Mouse (Mus musculus) ZHBTc4 (cell line): ENCODE measurements around the gene Ctr9.

Experiments used
- DNase-seq: peaks from one replicate; pipeline ENCODE4 v3.0.0-alpha.2; 2011; ENCODE audit warnings: low read depth, low spot score

The Ctr9 gene

DNA sequence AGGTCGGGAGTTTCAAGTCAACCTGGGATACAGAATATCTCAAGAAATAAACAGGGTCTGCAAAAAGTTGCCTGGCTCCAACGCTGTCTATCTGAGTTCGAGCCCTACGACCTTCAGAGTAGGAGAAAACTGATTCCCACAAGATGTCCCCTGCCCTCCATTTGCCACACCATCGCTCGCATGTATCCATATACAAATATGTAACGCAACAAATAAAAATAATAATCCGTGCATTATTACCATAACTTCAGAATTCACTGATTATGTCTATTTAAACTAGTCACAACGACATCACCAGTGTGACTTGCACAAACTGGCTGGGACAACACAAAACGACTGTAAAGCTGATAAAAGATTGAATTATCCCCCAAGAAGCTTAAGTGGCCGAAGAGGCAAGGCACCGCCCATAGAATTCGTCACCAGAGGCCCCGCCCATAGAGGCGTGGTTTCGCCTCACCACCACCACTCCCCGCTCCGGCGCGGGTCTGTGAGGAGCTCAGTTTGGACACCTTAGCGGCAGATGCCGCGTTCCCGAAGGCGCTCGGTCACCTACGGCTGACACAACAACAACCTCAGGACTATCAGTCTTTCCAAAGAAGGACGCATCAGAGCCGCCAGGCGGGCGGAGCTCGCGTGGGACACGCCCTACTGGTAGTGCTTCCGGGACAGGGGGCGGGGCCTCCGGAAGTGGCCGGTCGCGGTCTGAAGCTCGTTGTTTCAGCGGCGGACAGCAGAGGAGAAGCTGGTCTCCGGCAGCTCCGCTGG is at the start of gene Ctr9:
Ctr9 (plus strand) TSS at position 671 of the 765 bp plus-strand sequence.
- peak; percentile 94 for DNase-seq

DNA sequence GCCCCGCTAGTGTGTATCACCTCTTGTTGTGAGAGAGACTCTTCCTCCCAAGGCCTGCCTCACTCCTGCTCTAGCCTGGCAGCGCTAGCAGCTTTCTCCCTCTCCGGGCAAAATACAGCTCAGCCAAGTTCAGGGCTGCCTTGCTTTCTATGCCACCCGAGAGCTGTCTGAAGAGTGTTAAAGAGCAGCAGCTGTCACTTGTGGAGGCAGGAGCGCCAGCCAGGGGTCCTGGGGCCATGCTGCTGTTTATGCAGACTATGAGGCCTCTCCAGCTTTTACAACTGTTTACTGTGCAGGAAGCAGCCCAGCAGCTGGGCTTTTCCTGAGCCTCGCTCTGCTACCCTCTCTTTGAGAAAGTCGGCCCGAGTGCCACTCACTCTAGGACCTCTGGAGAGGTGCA is 47.7 kb upstream of the Ctr9 start:
- no peak for DNase-seq

DNA sequence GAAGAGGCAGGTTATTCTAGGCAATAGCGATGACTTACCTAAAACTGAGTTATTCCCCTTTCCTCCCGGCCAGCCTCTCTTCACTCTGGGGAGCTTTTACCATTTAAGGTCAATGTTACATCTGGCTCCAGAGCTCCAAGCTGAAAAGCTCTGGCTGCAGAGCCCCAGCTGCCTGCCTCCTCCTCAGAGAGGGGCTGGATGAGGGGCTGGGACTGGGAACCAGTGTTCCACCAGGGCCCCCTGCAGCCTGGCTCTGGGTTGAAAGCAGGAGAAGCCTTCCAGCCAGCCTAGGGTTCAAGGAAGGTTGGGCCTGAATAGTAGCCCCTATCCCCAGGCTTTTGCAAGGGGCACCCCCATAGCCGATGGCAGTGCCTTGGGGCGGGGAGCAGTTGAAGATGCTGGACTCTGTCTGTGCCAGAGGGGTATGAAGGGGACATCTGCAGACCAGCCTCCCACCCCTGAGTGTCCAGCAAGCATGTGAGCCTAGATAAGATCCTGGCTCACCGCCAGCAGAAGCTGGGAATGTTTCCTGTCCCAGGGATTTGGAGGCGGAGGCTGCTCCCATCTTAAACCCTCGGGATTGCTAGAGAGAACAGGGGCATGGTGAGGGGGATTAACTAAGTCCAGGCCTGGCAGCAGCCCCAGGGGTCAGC is 46.6 kb upstream of the Ctr9 start, which contains the start of gene Mrvi1:
Mrvi1 (minus strand) TSS at position 409 of the 653 bp plus-strand sequence.
- DNase-seq = no peak

DNA sequence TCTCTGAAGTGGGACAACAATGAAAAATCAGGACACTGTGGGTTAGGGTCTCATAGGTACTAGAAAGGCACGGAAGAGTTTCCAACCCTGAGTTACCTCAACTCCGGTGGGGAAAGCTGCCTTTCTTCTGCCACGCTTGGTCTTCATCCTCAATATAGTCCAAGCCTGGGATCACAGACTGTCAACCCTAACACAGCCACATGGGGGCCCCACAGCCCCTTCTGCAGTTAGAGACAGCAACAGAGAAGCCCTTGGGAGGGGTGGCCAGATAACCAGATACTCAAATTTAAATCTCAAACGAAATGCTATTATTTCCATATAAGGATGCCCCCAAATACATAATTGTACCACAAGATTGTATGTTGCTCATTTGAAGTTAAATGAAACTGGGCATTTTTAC is 46.0 kb upstream of the Ctr9 start:
- DNase-seq = peak; percentile 42

DNA sequence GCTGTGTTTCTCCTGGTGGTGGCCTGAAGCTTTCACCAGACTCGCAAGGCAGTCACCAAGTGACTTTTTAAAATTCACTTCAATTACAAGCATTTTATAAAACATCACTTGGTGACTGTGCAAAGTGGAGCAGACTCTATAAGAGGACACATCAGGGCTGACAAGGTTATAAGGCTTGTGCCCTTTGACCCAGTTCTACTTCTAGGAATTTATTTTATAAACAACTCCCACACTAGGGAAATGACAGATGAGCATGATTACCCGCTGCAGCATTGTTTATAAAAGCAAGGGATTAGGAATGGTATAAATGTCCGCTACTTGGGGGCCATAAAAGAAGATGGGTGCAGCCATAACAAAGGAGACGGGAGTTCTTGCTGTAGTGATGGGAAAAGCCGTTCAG is 45.1 kb upstream of the Ctr9 start:
- no peak for DNase-seq

DNA sequence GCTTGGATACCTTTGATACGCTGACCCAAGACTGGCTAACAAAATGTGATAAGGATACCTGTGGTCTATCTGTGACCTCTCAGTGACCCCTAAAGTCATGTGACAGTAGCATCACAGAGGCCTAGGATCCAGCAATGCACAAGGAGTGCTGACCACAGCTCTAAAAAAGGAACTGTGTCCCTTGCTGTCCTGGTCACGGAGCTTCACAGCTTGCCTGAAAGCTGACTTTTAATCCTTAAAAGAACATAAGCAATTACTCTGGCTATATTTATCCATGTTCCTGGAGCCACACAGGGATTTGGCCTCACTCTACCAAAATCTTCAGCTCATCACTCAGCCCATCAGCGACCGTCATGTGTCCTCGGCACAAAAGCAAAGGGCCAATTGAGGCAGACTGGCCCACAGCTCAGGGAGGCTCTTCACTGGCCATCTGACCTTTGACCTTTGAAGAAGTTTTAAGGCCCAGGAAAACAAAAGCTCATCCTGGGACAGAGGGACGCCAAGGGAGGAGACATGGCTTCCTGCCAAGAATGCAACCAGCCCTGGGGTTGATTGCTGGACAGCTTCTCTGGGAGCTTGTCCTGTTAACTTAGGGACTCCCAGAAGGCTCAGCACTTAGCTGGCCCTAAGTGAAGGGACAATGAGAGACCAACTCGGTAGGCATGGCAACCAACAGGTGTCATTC is 43.0 kb upstream of the Ctr9 start:
- DNase-seq = no peak

DNA sequence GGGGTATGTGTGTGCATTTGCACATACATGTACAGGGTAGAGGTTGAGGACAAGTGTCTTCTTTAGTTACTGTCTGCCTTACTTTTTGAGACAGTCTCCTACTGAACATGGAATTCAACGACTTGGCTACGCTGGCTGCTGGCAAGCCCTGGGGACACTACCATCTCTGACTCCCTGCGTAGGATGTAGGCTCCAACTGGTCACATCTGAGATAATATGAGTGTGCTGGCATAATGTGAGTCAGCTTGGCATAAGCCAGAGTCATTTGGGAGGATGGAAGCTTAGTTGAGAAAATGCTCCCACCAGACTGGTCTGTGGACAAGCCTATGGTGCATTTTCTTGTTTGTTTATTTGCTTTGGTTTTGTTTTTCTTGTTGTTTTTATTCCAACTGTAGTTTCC is 40.7 kb upstream of the Ctr9 start:
- DNase-seq = no peak

DNA sequence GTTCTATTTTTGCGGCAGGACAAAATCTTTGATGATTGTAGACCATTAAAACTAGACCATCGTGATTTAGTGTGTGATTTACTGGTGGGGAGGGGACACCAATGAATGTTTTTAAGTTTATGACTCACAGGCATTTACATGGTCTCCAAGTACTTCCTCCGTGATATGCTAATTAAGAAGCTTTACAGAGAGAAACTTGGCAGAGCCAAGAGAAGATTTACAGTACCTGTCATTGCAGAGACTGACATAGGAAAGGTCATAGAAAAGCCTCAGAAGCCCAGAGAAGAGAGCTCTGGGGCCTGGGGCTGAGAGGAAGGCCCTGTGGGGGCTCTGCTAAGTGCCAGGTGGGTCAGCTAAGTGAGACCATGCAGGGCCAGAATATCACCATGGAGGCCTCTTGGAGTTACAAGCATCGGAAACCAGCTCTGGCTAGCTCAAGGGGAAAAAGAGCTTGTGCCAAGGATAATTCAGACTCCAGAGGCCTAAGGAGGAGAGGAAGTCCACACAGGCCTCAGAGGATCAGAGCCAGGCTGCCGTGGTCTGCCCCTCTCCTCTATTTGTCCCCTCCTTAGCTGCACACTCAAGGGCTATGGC is 39.4 kb upstream of the Ctr9 start:
- no peak for DNase-seq

DNA sequence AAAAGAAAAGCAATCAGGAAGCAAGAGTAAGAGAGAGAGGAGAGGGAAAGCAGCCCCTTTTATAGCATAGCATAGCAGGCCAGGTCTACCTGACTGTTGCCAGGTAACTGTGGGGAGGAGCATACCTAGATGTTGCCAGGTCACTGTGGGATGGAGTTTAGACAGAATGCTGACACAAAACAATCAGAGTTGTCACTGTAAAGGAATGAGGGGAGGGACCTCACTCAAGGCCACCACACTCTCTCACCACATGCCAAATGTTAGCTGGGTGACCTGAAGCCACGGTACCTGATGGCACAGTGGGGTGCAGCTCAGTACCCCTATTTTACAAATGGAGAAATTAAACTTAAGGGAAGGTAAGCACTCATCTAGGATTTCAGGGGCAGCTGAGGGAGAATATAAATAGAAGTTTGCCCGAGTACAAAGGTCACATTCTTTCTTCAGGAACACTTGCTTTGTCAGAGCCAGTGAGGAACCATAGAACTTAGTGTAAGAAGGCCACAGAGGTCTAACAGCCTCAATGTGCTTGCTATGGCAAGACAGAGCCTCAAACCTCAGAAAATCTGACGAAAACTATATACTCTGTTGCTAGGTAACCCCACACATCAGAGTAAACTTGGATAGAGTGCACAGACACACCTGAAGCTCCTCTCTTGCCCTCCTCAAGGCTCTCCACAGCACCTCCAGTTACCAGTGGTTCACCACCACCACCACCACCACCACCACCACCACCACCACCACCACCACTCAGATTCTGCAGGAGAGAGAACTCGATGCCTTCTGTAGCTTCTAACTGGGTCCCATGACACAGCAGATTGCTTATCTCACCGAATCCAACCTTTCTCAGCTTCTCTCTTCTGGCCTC is 38.2 kb upstream of the Ctr9 start:
- DNase-seq = no peak

DNA sequence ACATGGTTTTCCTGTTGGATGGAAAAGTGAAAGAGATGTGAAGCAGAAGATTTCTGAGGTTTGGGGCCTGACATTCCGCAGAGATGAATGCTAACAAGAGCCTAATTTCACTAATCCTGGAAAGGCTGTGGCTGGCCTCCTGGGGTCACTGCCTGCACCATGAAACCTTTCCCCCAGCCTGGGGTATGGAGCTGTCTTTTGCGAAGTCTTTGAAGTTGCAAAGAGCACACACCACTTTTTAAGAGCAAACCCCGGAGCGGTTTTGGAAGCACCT is 37.6 kb upstream of the Ctr9 start:
- DNase-seq = no peak

DNA sequence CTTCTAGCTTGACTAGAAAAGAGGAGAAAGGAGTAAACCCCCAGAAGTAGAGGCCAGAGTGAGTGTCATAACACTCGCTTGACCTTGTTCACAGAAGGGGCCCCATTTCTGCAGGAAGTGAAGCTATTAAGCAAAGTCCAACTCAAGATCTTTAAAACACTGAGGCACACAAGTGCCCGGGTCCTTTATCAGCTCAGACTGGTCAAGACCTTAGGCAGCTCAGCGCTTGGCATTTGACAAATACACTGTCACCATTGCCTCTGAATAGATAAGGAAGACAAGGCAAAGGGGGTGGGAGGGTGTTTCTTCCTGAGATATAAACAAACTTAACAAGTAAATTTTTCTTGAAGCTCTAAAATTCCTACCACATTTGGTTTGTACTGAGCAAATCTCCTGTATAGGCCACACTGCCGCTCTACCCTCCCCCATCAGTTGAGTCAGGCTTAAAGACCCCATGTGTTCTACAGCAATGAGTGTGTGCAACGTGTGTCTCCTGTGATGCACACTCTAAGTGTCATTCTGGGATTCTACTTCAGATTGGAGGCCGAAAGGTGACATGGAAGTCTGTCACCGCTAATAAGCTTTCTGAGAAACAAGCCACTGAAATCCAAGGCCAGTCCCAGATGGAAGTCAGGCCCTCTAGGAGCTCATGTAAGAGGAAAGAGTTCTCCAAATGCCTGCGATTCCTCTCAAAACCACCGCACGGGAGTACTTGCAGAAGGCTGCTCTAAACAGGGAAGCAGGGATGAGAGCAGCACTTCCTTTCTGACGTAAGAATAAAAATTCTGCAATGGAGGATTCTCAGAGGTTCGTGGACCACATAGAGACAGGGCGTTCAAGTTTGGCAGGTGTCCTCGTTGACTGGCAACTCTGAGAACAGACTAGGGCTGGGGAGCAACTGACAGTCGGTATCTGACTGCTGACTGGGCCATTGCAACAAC is 29.6 kb upstream of the Ctr9 start:
- DNase-seq = no peak

DNA sequence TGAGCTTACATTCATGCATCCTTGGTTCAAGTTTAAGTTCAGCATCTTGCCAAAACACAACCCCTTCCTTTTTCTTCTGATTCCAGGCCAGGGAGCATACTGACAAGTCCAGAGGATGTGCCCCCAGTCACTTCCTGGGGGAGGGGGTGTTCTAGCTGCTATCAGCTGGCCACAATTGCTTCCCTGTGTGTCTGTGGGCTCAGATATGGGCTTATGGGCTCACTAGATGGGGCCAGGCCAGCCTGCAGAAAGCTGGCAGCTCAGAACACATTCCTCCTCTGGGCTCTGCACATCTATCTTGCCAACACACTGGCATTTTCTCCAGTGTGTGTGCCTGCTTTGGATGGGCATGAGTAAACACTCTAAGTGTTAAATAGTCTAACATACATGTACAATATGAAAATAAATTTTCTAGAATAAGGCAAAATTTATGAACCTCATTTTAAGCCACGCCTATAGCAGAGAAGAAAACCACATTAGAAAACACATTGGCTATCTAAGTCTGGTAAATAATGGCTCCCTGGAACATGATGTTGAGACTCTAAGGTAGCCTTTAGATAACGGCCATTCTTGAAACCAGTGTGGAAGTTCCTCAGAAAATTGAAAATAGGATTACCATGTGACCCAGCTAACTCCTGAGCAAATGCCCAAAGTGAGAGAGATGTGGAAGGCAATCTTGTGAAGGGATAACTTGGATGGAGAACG is 24.5 kb upstream of the Ctr9 start:
- no peak for DNase-seq

DNA sequence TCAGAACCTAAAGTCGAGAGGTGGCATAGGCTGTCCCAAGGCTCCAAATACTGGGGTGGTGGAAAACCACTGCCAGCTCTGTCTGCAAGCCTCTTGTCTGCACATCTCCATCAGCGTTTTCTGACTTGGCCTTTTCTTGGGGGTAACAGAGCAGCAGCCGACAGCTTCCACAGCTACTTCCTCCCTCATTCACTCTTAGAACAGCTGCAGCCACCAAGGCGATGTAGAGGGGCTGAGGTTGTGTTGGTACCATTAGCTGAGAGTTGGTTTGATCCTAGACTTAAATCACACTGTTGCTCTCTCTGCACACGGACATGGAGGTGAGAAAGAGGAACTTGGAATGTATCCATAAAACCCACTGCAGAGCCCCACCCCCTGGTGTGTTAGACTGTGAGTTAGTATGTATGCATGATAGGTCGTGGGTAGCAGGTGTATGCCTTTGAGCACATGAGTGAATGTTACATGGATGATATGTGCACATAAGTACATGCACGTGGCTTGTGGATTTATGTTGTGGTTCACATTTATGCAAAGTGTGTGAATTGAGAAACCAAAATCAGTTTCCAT is 14.6 kb upstream of the Ctr9 start:
- DNase-seq = no peak

DNA sequence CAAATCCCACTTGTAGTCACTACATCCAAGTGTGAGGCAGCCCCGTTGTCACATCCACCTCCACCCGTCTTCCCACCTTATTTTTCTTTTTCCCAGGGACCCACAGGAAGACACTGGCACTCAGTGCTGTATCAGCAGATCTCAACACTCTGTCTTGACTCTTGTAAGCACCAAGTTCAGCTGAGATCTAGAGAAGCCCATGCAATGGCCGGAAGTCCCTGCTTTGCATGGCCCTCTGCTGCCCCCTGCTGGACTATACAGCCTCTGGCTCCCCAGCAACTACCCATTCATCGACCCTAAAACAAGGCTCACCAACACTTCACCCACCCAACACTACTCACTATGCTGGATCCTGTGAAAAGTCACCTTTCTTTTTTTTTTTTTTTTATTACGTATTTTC is 13.9 kb upstream of the Ctr9 start:
- DNase-seq = peak; percentile 85

DNA sequence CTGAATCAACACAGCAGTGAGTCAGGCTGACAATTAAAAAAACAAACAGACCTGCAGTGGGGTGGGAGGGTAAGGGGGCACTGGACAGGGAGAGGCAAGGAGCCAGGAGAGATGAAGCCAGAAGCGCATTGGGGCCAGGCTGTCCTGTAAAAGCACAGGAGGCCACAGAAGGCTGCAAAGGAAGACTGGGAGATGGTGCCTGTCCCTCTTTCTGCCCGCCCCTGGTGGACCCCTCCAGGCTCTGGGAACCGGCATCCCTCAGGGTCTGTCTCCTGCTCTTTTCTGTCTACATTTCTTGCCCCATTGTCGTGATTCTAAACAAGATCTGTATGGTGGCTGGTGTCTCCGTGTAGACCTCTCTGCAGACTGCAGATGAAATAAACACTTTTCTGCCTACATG is 13.0 kb upstream of the Ctr9 start:
- DNase-seq = no peak

DNA sequence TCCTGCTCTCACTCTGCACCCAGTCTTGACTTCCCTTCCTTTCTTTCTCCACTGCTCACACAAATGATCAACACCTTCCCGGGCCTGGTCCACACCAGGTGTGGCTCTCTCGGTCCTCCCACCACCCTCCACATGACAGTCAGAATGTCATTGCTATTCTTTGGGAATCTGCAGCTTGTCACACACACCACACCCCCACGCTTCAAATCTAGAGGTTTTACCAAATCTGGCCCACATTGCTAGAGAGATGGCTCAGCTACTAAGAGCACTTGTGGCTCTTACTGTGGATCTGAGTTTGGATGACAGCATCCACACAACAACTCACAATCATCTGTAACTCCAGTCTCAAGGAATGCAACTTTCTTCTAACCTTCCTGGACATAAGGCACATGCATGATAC is 11.8 kb upstream of the Ctr9 start:
- no peak for DNase-seq

DNA sequence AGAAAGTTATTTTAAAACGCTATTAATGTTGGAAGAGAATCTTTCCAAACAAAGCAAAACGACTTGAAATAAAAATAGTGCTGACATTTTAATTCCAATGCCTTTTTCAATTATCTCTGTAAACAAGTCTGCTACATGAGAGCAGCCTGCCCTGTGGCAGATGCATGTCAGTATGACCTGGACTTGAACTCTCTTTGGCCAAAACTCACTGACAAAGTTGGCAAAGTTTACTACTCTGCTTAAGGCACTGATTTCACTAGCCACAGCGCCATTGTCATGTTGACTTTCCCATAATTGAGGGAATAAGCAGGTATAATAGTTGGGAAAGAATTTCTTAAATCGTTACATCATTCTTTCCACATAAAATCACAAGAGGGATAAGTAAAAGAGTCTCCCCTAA is 7.9 kb upstream of the Ctr9 start:
- DNase-seq = no peak

DNA sequence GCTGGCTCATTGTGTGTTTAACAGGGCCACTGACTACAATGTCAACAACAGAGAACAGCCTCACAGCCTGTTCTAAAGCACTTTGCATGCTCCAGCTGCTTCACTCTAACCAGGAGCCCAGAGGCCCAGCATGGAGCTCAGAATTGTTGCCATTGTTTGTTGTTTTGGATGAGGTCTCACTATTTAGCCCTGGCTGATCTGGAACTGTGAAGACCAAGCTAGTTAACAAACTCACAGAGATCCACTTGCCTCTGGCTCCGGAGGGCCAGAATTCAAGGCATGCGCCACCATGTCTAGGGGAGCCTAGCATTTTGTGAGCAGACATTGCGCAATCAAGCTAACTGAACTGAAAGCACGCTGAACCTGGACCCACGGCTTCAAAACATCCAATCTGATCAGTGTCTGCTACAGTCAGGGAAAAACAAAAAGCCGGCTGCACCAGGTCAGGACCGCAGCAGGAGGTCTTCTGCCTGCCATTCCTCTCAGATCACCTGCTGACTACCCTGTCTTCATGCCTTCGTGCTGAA is 4.6 kb upstream of the Ctr9 start:
- DNase-seq = peak; percentile 85

DNA sequence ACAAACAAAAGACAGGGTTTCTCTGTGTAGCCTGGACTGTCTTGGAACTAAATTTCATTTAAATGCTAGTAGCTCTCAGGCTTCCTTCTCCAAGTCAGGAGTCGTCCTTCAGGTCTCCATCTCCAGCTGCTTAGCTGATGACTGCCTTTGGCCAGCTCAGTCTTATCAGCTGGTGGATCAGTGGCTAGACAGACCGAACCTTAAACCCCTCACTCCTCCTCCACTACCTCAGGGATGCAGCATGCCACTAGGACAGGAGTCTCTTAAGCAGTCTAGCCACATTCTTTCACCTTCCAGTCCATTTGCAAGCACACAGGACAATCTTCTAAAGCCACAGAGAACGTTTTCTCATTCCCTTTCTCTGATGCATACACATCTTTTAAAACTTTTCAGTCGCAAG is 3.8 kb upstream of the Ctr9 start:
- peak; percentile 12 for DNase-seq
